Mouse (Mus musculus) G1E (cell line): ENCODE data around the gene Arhgef6. TPM values are rescaled to one million over a fixed set of nuclear protein-coding genes. Genes with fewer than 3 reads are reported as not detected.

Source experiments
- ATAC-seq: 2 replicates; pipeline ENCODE4 v1.8.0; 2016; ENCODE audit warnings: mild to moderate bottlenecking; ENCODE audit not compliant: insufficient number of reproducible peaks, poor library complexity, low FRiP score, severe bottlenecking; ENCODE audit errors: extremely low read depth
- DNase-seq: peaks from one replicate; pipeline ENCODE4 v3.0.0; 2012; ENCODE audit warnings: low spot score
- H3K27me3 ChIP-seq: 2 replicates; pipeline ENCODE4 v1.6.1; 2012; ENCODE audit warnings: mild to moderate bottlenecking, low read length, inconsistent platforms; ENCODE audit not compliant: insufficient read depth
- H3K36me3 ChIP-seq: replicated peaks from 2 replicates; pipeline ENCODE3; 2012; ENCODE audit warnings: mild to moderate bottlenecking, inconsistent platforms
- H3K4me1 ChIP-seq: 2 replicates; pipeline ENCODE4 v1.6.1; 2012; ENCODE audit warnings: low read depth, low read length, inconsistent platforms, mixed read lengths; ENCODE audit not compliant: insufficient read depth
- H3K4me3 ChIP-seq: 2 replicates; pipeline ENCODE4 v1.5.1; 2012; ENCODE audit warnings: low read depth, mild to moderate bottlenecking, inconsistent platforms, low read length, moderate library complexity, mixed read lengths
- H3K9me3 ChIP-seq: replicated peaks from 2 replicates; pipeline ENCODE4 v1.6.1; 2012; ENCODE audit warnings: inconsistent platforms
- CTCF ChIP-seq: IDR thresholded peaks from 2 replicates; pipeline ENCODE4 v1.5.1; 2012; ENCODE audit warnings: low read depth, low read length, inconsistent platforms, mixed read lengths
- GATA1 ChIP-seq: IDR thresholded peaks from 2 replicates; pipeline ENCODE4 v1.6.1; 2012; ENCODE audit warnings: borderline replicate concordance, low read length, inconsistent platforms, mixed read lengths
- GATA2 ChIP-seq: IDR thresholded peaks from 2 replicates; pipeline ENCODE4 v1.6.1; 2012; ENCODE audit warnings: low read depth, low read length, inconsistent platforms, borderline replicate concordance
- POLR2AphosphoS5 ChIP-seq: IDR thresholded peaks from 2 replicates; pipeline ENCODE4 v1.6.1; 2012; ENCODE audit warnings: low read depth, low read length, inconsistent platforms; ENCODE audit not compliant: insufficient replicate concordance
- TAL1 ChIP-seq: conservative IDR thresholded peaks from 2 replicates; pipeline ENCODE4 v1.6.1; 2012; ENCODE audit warnings: low read depth, low read length, inconsistent platforms, mixed read lengths
- polyA plus RNA-seq: library from polyadenylated mRNA; stranded (reverse); fragments of >175 nt; gene quantifications from 2 replicates; pipeline ENCODE4 v1.2.3, GENCODE M21; 2012
- total RNA-seq, 2 experiments: library from RNA; stranded (forward) in 1 of 2; stranded (reverse) in 1 of 2; fragments of 200-1000 nt in 1 of 2; fragments of >200 nt in 1 of 2; fragmentation: Nextera tagmentation in 1 of 2; gene quantifications; 2 replicates each; pipeline ENCODE4 v1.2.3; 2014 to 2017

The Arhgef6 gene
- total and polyA plus RNA-seq, 3 experiments: 0.25 to 7.2 (median 1.1) TPM

DNA sequence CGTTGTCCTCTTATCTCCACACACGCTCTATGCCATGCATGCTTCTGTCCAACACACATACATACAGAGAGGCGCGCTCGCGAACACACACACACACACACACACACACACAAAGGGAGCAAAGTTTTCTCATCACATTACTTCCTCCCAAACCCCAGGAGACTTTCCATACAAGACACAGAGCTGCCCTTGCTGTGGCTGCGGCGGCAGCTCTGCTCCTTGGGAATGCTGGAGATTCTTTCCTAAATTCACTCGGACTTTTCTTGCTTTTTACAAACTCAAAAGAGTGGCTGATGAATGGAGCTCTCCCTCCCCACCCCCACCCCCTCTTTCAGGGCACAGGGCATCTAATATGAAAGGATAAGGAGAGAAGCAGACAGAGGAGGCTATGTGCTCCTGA, 52.2 kb downstream of the Arhgef6 start:
- Histone ChIP-seq H3K4me3 (no peak overlapping the region), H3K9me3 (no peaks in the 10 kb centered on the region), H3K27me3 (no peaks in the 10 kb centered on the region), H3K4me1 (no peaks in the 10 kb centered on the region), H3K36me3 (no peaks in the 10 kb centered on the region)
- no peak for ATAC-seq
- TF ChIP-seq GATA2 (no peak), CTCF (no peak), TAL1 (no peak), POLR2AphosphoS5 (no peak), GATA1 (no peak)
- no peak for DNase-seq

DNA sequence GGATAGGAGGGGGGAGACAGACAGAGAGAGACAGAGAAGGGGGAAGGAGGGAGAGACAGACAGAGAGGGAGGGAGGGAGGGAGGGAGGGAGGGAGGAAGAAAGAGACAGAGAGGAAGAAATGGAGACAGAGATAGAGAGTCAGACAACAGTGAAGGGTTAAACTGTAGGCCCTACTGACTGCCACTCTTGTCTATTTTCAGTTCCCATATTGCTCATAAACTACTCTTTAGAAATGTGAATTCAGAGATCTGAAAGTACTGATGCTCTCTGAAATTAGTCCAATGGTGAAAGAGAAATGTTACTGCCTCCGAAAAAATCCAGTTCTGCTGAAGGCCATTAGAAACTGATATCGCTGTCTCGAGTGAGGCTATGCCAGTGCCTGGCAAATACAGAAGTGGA, 56.3 kb downstream of the Arhgef6 start:
- no peak overlapping the region for H3K4me3 ChIP-seq
- H3K27me3 ChIP-seq: no peaks in the 10 kb centered on the region
- DNase-seq (no peak), ATAC-seq (no peak)
- no peak for TF ChIP-seq GATA1
- no peak for TF ChIP-seq TAL1
- no peak for TF ChIP-seq GATA2
- no peak for TF ChIP-seq POLR2AphosphoS5
- TF ChIP-seq CTCF: no peak
- no peaks in the 10 kb centered on the region for H3K36me3 ChIP-seq
- H3K9me3 ChIP-seq: no peaks in the 10 kb centered on the region
- no peaks in the 10 kb centered on the region for H3K4me1 ChIP-seq

DNA sequence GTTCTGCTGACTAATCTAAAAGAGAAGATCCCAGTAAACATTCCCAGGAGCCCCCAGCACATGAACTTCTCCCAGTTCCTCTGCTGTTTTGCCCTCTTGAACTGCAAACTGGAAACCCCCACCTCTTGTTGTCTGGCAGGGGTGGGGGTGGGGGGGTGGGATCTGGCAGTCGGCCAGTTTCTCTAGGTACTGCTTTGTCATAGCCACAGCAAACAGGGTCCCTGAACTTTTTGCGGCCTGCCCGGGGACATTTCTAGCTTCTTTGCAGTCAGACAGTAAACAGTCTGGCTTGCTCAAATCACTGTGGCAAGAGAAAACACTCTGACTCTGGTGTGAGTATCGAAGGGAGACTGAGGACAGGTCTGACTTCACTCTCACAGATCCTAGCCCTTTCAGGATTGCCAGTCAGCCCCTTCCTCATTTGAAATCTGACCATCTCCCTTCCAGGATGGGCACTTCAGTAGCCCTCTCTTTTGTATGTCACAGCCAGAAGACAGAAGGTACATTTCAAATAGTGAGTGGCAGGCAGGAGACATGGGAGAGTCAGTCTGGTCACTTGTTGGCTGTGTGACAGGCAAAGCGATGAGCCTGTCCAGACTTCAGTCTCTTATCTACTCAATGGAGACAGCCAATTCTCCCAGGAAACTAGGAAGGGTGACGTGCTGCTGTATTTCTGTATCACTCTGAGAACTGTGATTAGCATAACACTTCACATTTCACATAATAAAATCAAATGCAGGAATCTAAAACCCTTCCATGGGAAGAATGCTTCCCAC, 60.8 kb downstream of the Arhgef6 start:
- no peak for TF ChIP-seq GATA2
- TF ChIP-seq POLR2AphosphoS5: no peak
- no peak for TF ChIP-seq TAL1
- no peak for TF ChIP-seq GATA1
- no peak for TF ChIP-seq CTCF
- Histone ChIP-seq H3K4me3 (no peak overlapping the region), H3K4me1 (no peaks in the 10 kb centered on the region), H3K9me3 (no peaks in the 10 kb centered on the region), H3K27me3 (no peaks in the 10 kb centered on the region), H3K36me3 (no peaks in the 10 kb centered on the region)
- no peak for ATAC-seq
- DNase-seq: no peak

DNA sequence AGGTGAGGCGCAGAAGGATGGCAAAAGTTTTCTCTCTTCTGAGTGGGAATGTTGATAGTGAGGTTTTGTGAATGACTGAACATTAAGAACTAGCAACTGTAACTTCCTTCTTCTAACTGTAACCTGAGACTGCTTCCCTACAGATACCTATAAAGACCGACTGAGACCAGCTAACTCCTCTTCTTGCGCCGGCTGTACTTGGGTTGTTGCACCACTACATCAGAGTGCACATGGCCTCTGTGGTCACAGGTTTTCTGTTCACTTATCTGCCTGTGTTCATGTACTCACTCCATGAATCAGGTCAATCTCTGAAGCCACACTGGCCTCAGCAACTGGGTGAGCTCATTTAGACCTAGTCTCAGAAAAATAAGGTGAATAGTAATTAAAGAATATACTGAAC, 75.0 kb downstream of the Arhgef6 start:
- Histone ChIP-seq H3K9me3 (no peaks in the 10 kb centered on the region), H3K4me1 (no peaks in the 10 kb centered on the region), H3K36me3 (no peaks in the 10 kb centered on the region), H3K4me3 (no peak overlapping the region), H3K27me3 (no peaks in the 10 kb centered on the region)
- no peak for TF ChIP-seq CTCF
- TF ChIP-seq GATA2: no peak
- no peak for TF ChIP-seq POLR2AphosphoS5
- TF ChIP-seq TAL1: no peak
- TF ChIP-seq GATA1: no peak
- DNase-seq: no peak
- ATAC-seq: no peak

DNA sequence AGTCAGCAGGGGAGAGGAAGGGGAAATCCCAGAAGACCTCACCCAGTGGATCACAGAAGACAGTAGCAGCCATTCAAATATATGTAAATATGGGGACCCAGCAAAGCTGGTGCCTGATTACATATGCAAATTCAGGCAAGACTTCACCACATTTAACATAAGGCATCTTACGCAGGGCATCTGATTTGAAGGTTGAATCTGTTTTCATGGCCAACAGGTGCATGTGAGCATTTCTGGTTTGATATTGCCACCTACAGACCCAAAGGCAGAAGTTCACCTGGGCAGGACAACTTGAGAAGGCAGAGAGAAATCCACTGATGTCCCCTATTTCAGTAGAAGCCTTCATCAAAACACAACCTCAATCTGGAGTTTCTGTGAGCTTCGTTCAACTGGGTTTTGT, 77.8 kb downstream of the Arhgef6 start:
- no peak for TF ChIP-seq POLR2AphosphoS5
- no peak overlapping the region for H3K4me3 ChIP-seq
- DNase-seq (no peak), ATAC-seq (no peak)
- H3K4me1 ChIP-seq: no peaks in the 10 kb centered on the region
- no peaks in the 10 kb centered on the region for H3K36me3 ChIP-seq
- H3K9me3 ChIP-seq: no peaks in the 10 kb centered on the region
- H3K27me3 ChIP-seq: no peaks in the 10 kb centered on the region

DNA sequence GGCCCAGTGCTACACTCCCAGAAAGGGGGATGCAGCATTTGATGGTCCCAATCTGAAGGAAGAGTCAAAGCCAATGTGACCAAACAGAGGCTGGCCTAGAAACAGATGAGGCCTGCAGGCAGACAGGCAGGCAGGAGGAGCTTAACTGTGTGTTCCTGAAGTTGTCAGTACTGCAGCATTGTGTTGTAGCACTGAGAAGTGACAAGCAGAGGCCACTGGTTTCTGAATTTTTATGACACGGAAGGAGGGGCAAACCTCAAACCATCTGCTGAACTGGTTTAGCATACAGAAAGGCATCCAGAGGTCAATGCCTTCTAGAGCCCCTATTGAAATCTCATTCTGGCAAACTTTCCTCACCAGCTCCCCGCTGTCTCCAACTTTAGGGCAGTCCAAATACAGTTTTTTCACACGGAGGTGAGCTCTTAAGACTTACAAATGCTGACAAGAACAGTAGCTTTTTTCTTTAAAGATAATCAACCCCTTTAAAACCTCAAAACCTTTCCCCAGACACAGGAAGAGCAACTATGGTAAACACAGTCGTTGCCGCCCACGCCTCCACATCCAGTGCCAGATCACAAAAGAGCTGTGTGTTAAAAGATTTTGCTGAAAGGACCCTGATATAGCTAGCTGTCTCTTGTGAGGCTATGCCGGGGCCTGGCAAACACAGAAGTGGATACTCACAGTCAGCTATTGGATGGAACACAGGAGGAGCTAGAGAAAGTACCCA, 85.0 kb downstream of the Arhgef6 start:
- Histone ChIP-seq H3K27me3 (no peaks in the 10 kb centered on the region), H3K36me3 (no peaks in the 10 kb centered on the region), H3K4me1 (no peaks in the 10 kb centered on the region), H3K4me3 (no peak overlapping the region), H3K9me3 (no peaks in the 10 kb centered on the region)
- TF ChIP-seq TAL1 (no peak), CTCF (no peak), GATA1 (no peak), GATA2 (no peak), POLR2AphosphoS5 (no peak)
- no peak for ATAC-seq
- no peak for DNase-seq
